Mouse (Mus musculus) spleen, postnatal 14 days (tissue): ENCODE results near the gene Vwde.

Experiments
- DNase-seq, 2 experiments: peaks; one replicate each; pipeline ENCODE4 v3.0.0; 2021 to 2022; ENCODE audit warnings: low spot score in 2 of 2

Gene Vwde

DNA sequence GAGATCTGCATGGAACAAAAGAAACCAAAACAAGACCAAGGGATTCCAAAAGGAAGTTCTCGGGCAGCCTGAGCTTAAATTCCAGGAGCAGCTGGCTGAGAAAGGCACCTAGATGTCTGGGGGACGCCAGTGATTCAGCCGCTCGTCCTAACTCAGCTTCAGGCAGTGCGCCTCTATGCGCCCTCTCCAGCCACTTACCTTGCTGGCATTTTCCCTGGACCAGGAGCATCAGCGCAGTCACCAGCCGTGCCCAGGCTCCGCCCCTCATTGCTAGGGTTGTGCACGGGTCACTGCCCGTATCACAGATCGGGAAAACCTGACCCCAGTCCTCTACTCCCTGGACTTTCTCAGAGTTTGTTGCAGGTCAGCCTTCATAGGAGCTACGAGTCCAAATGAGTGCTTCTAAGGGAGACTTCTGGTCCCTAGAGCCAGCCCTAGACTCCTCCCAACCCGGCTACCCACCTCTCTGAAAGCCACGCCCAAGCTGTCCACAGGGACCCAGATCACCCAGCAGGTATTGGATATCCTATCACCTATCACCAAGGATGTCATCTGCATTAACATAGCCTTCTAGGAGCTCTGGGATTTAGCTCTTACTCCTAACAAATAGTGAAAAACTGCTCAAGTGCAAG, at the start of gene Vwde:
TSS of gene Vwde (minus strand) at position 370 of the 632 bp plus-strand sequence.
- no peak for DNase-seq

DNA sequence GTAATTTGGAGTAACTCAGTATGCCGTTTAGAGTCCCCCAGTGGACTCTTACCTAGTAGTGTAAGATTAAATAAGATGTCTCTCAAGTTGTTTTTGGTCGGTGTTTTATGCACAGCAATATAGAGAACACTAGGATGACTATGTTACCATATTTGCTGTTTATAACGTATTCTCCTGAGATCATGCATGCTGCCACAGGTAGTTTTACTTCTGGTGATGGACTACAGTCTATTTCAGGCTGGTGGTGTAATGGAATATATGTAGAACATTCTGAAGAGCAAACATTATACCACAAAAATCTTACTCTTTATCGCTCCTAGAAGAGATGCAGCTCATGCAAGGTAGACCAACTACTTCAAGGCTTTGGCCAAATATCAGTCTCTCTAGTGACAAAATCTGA, 30.6 kb upstream of the Vwde start:
- DNase-seq = no peak

DNA sequence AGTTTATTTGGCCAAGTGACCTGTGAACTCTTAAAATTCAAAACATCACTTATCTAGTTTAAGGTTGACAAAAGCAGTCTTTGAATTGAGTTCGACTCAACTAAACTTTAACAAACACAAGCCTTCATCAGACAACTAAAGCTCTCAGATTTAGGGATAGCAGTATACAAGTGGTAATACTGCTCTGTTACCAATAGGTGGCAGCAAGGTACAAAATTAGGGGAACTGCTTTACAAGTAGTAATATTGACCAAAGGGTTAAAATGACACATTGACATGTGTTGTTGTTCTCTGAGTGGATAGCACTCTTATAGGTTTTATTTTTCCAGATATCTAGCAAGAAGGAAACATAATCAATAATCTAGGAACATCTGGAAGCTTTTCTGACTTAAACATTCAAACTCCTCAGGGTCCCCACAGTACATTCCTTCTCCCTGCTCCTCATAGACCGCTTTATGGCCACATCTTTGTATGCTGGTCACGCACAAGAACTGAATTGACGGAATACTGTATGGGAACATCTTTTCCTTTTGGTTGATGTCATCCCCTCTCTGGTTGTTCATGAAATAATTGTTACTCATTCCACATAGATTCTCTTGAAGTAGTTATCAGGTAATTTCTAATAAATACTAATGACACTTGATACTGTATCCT, 23.7 kb upstream of the Vwde start:
- DNase-seq = no peak

DNA sequence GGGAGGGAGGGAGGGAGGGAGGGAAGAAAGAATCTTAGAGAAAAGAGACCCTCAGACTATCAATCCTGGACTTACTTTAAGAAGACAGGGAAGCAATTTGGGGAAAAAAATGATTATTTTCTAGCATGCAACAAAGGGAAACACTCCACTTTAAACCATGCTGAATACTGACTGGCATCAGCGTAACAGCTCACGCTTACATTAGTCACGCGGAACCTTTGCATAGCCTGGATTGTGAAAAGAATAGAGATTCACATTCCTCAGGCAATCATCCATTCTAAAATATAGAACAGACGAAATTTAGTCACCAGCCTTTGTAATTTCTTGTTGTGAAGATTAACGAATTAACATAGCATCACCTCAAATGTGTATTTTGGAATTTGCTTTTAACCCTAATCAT, 18.6 kb downstream of the Vwde start:
- DNase-seq = no peak

DNA sequence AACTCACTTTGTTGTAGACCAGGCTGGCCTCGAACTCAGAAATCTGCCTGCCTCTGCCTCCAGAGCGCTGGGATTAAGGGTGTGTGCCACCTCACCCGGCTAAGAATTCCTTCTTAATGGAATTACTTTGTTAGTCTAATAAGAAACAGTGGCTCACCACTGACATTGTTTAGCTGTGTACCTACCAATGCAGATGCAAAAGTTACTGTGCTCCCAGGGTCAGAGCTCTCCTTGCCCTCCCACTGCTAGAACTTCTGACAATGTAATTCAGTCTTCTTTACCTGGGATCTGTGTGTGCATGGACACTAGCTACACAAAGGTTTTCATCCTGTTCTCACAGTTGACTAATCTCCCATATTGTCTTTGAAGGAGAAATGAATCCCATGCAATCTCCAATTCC, 27.3 kb downstream of the Vwde start:
- DNase-seq = no peak

DNA sequence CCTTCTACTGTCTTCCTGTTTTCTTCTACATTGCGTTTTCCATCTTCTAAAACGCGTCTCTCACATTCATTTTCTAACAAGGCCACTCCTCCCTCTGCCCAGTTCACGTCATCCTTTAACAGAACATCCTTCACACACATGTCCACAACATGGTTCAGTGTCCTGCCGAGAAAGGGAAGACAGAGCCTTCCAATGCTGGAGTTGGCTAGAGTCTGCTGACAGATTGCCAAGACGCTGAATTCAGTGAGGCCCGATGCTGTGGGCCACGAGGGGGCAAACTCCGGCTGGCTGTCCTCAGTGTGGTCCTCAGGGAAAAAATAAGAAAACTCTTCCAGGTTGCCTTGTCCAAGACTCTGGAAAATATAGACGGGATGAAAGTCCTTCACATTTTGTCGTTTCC, 37.9 kb downstream of the Vwde start:
- DNase-seq = no peak

DNA sequence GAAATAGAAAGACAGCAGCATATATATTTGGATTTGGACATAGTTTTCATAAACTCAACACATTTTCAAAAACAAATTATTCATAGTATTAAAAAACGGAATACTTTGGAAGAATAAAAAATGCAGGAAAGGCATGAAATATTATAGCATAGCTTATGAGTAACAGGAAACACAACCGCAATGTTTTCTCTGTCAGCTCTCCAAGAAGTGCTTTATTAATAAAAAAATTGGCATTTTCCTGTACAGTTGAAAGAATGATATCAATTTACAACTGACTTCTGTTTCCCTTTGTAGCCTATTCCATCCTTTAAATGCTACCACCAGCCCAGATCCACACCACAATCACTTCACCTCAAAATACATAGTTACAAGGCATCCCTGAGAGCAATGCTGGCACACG, 44.7 kb downstream of the Vwde start:
- no peak for DNase-seq

DNA sequence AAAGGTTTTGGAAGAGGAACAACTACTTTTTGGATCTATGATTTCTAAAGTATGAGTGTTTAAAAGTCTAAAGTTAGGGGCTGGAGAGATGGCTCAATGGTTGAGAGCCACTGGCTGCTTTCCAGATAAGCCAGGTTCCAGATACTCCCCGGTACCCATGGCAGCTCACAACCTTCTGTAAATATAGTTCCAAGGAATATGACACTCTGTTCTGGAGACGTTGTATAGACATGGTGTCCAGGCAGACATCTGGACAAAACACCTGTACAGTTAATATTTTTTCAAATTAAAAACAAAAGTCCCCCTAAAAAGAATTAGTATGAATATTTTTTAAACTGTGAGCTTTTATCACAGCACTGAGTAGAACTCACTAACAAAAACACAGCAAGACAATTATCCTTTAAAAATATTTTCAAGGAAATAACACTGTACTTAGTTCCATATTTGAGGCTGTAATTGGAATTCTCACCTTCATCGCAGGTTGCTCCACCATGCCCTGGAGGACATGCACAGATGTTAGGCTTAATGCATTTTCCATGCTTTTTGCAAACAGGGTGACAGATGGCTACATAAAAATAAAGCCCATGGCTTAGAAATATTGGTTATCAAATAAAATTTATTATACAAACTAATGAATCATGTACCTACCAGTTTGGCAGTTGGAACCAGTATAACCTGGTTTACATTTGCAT, 55.2 kb downstream of the Vwde start:
- no peak for DNase-seq

DNA sequence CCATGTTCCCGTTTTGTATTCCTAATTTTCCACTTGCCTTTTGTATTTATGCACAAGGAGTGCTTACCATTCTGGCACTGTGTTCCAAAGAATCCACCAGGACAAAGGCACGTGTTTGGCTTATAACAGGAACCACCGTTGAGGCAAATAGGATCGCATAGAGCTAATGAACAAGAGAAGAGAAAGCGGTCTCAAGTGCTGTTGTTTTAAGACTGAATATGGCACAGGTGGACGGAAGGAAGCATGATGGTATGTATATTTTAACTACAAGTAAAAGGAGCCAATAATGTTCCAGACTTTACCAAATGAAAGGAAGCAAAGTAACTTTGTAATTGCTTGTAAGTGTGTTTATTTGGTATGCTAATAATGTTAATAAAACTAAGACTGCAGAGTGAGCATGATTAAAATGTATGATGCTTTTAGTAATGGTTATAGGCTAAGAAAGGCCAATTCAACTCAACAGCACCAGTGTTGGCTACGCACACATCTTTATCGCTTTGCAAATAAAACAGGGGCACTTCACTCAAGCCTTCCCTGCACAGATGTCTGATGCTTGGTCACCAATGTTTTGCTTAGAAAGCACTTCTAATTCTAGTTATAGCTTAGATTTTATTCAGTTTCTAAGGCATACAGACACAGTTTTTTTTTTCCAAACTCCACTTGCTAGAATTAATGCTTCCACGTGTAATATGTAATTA, 58.4 kb downstream of the Vwde start:
- no peak for DNase-seq

DNA sequence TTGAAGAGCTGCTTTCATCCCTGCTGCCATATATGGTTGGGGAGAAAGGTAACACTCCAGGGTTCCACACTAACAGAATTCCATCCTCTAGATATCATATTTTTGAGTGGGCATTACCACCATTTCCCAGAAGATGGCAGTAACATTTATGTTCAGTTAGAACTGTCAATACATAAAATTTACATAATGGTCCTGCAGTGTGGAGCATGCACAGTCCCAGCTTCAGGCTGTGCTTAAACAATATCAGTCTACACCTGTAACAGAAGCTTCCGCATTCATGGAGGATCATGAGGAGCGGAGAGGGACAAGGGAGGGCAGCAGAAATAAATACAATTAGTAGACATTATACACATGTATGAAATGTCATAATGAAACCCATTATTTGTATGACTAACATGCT, 65.3 kb downstream of the Vwde start:
- DNase-seq = no peak

DNA sequence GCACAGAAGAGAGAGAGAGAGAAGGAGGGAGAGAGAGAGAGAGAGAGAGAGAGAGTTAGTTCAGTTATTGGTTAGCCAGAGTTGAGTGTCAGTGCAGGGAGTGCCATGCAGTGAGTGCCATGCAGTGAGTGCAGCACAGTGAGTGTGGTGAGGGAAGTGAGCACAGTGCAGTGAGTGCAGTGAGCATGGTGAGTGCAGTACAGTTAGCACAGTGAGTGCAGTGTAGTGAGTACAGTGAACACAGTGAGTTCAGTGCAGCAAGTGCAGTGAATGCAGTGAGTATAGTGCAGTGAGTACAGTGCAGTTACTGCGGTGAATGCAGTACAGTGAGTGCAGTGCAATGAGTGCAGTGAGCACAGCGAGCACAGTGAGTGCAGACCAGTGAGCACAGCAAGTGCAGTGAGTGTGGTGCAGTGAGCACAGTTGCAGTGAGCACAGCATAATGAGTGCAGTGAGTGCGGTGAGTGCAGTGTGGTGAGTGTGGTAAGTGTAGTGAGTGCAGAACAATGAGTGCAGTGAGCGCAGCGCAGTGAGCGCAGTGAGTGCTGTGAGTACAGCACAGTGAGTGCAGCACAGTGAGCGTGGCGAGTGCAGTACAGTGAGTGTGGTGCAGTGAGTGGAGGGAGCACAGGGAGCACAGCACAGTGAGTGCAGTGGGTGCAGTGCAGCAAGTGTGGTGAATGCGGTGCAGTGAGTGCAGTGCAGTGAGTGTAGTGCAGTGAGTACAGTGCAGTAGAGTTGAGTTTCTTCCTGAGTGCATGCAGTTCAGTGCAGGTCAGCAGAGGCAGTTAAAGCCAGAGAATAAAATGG, 70.7 kb downstream of the Vwde start:
- no peak for DNase-seq

DNA sequence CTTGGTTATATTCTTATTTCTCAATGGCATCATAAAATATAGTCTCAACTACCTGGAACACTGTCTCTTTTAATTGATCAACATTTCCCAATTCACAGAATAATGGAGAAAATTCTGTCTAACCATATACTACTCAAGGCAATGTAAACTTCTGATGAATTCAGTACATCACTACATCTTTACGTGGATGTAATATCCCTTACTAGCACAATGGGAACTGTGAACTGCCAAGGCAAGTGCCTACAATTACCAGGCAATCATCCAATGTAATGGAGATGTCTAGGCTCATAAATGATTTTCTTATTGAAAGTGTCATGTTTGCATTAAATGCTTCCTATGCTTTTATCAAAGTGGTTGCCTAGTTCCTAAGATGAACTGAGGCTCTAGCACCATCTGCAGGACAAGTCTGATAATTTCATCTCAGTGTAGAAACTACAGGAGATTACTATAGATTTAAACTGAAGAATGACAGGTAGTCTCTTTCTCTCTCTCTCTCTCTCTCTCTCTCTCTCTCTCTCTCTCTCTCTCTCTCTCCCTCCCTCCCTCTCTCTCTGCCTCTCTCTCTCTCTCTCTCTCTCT, 72.6 kb downstream of the Vwde start:
- no peak for DNase-seq

DNA sequence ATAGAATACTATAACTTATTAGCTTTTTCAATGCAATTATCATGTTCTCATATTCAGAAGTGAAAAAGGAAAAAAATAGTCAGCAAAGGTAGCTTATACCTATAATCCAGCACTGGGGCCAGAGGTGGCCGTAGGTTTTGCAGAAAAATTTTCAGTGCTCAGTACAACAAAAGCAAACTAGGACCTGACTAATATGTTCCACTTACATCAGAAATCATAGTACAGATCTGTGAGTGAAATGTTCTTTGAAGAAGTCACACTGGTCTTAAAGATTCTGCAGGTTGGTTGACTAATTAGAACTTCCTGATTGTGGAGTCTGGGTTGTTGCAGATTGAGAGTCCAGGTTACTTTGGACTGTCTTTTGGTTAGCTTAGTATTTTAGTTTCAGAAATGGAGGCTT, 87.5 kb downstream of the Vwde start:
- no peak for DNase-seq

DNA sequence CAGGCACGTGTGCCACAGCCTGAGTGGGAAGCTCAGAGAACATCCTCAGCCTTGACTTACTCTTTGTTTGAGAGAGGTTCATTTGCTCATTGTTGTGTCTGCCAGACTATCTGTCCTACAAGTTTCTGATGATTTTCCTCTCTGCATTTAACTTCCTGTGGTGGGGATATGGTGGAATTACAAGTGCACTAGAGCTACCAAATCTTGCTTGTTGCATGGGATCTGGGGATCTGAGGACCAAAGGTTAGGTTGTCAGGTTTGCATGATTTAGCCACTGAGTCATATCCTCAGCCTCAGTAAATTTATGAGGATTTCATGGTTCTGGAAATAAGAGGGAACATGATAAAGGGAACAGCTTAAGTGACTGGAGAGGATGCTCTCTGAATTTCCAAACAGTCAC, 116.1 kb downstream of the Vwde start:
- DNase-seq = no peak
